Mouse (Mus musculus) liver, embryonic 16.5 days (tissue): ENCODE results near the gene Cdh3. TPM values are rescaled to one million over a fixed set of nuclear protein-coding genes. Genes with fewer than 3 reads are reported as not detected.
A peak's percentile ranks its signal among the peaks of the same experiment; 100 is the strongest.
"Not testable (repeated sequence)": the region's sequence is repeated elsewhere in the genome, so short reads cannot be mapped to it uniquely, and the experiment has no call there.

Source experiments
- ATAC-seq: fragments of 200-750 bp; cut with Nextera tagmentation; 2 replicates; pipeline ENCODE4 v1.8.0; 2017; ENCODE audit warnings: low read depth, mild to moderate bottlenecking, moderate number of reproducible peaks, moderate library complexity
- H3K27ac ChIP-seq: fragments of 300-500 bp; sonication (generic); 2 replicates; pipeline ENCODE4 v1.5.1; 2014; ENCODE audit warnings: mild to moderate bottlenecking, low read length
- H3K27me3 ChIP-seq: fragments of 300-500 bp; sonication (generic); 2 replicates; pipeline ENCODE4 v1.6.1; 2014; ENCODE audit warnings: low read depth, low read length, mixed read lengths; ENCODE audit not compliant: control insufficient read depth, insufficient read depth
- H3K36me3 ChIP-seq: fragments of 300-500 bp; sonication (generic); 2 replicates; pipeline ENCODE4 v1.6.1; 2014; ENCODE audit warnings: mild to moderate bottlenecking; ENCODE audit not compliant: control insufficient read depth, insufficient read depth
- H3K4me1 ChIP-seq: fragments of 300-500 bp; sonication (generic); 2 replicates; pipeline ENCODE4 v1.6.1; 2014; ENCODE audit warnings: low read depth, low read length, mixed read lengths; ENCODE audit not compliant: control insufficient read depth
- H3K4me2 ChIP-seq: fragments of 300-500 bp; sonication (generic); 2 replicates; pipeline ENCODE4 v1.6.1; 2014; ENCODE audit warnings: low read depth, low read length, mixed read lengths
- H3K4me3 ChIP-seq: fragments of 300-500 bp; sonication (generic); 2 replicates; pipeline ENCODE4 v1.5.1; 2014; ENCODE audit warnings: low read depth, mild to moderate bottlenecking, low read length
- H3K9ac ChIP-seq: fragments of 300-500 bp; sonication (generic); 2 replicates; pipeline ENCODE4 v1.6.1; 2014; ENCODE audit warnings: low read depth, low read length
- H3K9me3 ChIP-seq: fragments of 300-500 bp; sonication (generic); replicated peaks from 2 replicates; pipeline ENCODE4 v1.6.1; 2016; ENCODE audit warnings: low read length; ENCODE audit not compliant: control insufficient read depth
- WGBS: fragments of 180-500 bp; shearing (Covaris S2); extraction: QIAGEN DNeasy Blood & Tissue Kit; methylation state at CpG from one replicate; pipeline ENCODE4 v1.1.7; 2014; ENCODE audit not compliant: insufficient replicate concordance; 5-methylcytosine and 5-hydroxymethylcytosine counted together
- polyA plus RNA-seq: library from polyadenylated mRNA; unstranded; fragments of >200 nt; fragmentation: Nextera tagmentation; extraction: Ambion mirVana; gene quantifications from 2 replicates; pipeline ENCODE4 v1.2.1, GENCODE M21; 2015

The Cdh3 gene
- polyA plus RNA-seq, 1 experiment from 2014 or later, result 1.4 TPM

DNA sequence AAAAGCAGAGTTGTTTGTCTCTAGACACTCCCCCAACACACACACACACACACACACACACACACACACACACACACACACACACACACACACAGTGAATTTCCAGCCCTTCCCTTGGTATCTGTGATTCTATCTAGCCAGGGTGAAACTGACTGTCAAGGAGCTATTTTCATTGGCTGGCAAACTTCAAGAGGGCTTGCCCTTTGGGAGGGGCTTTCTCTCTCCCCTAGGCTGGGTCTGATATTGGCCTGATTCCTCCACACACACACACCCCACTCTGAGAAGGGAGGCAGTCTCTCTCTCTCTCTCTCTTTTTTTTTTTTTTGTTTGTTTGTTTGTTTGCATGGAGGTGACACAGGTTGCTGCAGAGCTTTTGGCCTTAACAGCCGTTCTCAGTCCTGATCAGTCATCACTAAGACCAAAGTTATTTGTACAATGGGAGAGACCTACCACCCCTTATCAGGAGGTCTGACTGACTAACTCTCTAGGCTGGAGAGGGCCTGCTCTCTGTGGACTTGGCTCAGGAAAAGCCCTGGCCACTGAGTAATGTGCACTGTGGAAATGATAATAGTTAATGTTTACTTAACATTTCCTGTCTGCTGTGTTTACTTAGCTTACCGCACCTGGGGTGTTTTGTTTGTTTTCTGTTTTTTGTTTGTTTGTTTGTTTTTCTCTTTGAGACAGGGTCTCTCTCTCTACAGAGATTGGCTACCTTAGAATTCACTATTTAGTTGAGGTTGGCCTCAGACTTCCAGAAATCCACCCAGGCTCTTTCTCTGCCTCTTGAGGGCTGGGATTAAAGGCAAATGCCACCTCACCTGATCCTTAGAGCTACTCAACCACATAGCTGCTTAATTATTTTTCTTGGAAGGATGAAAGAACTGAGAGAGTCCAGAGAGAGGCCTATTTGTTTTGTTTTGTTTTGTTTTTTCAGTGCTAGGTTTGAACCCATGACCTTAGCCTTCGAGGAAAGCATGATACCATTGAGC lies 78.0 kb downstream of the Cdh3 start:
- H3K4me3 ChIP-seq, result no peak overlapping the region
- no peak overlapping the region for H3K4me2 ChIP-seq
- no peak overlapping the region for H3K9ac ChIP-seq
- no peaks in the 10 kb centered on the region for H3K4me1 ChIP-seq
- 45% methylated on average over 3 of the region's 3 CpGs for whole genome bisulfite sequencing
- H3K36me3 ChIP-seq, result no peaks in the 10 kb centered on the region
- no peaks in the 10 kb centered on the region for H3K9me3 ChIP-seq
- no peaks in the 10 kb centered on the region for H3K27me3 ChIP-seq
- peak overlapping the region; percentile 49; the same call in 1 of the 2 replicates for H3K27ac ChIP-seq
- peak; percentile 80 for ATAC-seq

GRCm38 (mm10) chr8:106592458-106592857 lies 81.8 kb downstream of the Cdh3 start:
- Histone ChIP-seq H3K4me1 (no peaks in the 10 kb centered on the region; the same call in 1 of the 2 replicates), H3K36me3 (no peaks in the 10 kb centered on the region), H3K9me3 (no peaks in the 10 kb centered on the region), H3K9ac (no peak overlapping the region), H3K27ac (no peak overlapping the region), H3K4me3 (no peak overlapping the region), H3K27me3 (no peaks in the 10 kb centered on the region), H3K4me2 (no peak overlapping the region)
- 24% methylated on average over 3 of the region's 3 CpGs for WGBS
- no peak for ATAC-seq

GRCm38 (mm10) chr8:106595623-106596022 lies 84.9 kb downstream of the Cdh3 start:
- H3K27ac ChIP-seq, H3K9ac ChIP-seq, H3K36me3 ChIP-seq, H3K4me3 ChIP-seq, H3K27me3 ChIP-seq, ATAC-seq, H3K9me3 ChIP-seq, H3K4me1 ChIP-seq, H3K4me2 ChIP-seq: not testable (repeated sequence)
- WGBS, result 72% methylated on average over 3 of the region's 3 CpGs

DNA sequence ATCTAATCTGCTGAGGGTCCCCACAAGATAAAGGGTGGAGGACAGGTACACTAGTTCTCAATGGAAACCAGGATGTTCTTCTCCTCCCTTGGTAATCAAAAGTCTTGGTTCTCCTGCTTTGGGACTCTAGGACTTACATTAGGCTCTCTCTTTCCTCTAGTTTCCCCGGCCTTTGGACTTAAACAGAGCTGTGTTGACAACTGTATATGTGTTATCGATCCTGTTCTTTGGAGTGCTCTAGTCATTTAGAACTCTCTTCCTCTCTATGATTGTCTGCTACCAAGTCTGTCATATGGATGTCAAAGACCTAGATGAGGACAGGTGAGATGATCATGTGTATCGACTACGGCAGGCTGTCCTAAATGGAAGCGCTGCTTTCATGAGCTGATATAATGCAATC lies 86.4 kb downstream of the Cdh3 start:
- H3K9ac ChIP-seq, result no peak overlapping the region
- ATAC-seq, result peak; percentile 65; the same call in 1 of the 2 replicates
- H3K4me2 ChIP-seq, result no peak overlapping the region
- WGBS, result 73% methylated on average over 5 of the region's 5 CpGs
- peak overlapping the region; percentile 2; the same call in 1 of the 2 replicates for H3K27ac ChIP-seq
- no peaks in the 10 kb centered on the region for H3K27me3 ChIP-seq
- no peak overlapping the region for H3K4me3 ChIP-seq
- H3K36me3 ChIP-seq, result no peaks in the 10 kb centered on the region
- no peaks in the 10 kb centered on the region for H3K9me3 ChIP-seq
- H3K4me1 ChIP-seq, result no peaks in the 10 kb centered on the region; the same call in 1 of the 2 replicates

DNA sequence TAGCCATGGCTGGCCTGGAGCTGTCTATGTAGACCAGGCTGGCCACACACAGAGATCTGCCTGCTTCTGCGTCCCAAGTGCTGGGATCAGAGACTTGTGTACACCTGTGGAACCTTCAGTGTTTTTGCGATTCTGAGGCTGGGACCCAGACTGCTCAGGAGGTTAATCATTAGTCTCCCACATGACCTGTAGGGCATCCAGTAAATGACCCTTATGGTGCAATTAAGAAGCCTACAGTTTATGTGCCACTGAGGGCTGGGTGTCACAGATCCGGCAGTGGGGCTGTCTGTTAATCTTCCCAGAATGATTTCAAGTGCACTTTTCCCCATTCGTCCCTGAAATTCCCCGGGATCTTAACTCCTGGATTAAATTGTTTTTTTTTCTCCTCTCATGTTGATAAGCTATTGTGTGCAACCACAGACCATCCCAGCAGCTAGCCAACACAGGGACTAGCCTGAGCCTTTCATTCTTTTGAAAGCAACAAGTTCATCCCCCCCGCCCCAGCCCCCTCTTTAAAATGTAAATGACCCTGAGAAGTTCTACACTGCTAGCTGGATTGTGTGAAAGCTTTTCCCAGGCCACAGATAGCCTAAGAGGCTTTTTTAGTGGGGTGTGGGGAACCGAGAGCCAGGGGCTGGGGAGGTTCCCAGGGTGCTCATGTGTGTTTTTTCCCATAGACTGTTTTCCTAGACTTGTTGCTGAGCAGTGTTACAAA lies 88.7 kb downstream of the Cdh3 start:
- no peak overlapping the region for H3K9ac ChIP-seq
- ATAC-seq, result peak; percentile 61
- H3K27me3 ChIP-seq, result peaks cover 22% of the 10 kb centered on the region
- H3K4me2 ChIP-seq, result no peak overlapping the region
- no peak overlapping the region for H3K4me3 ChIP-seq
- 35% methylated on average over 7 of the region's 7 CpGs for WGBS
- H3K27ac ChIP-seq, result no peak overlapping the region
- H3K36me3 ChIP-seq, result no peaks in the 10 kb centered on the region
- no peaks in the 10 kb centered on the region; the same call in 1 of the 2 replicates for H3K4me1 ChIP-seq
- H3K9me3 ChIP-seq, result no peaks in the 10 kb centered on the region

GRCm38 (mm10) chr8:106603131-106603819 lies 92.6 kb downstream of the Cdh3 start, which contains the start of gene Cdh1:
Cdh1 (plus strand) TSS chr8:106603351.
- H3K27ac ChIP-seq, result no peak within 1 kb of the TSS

DNA sequence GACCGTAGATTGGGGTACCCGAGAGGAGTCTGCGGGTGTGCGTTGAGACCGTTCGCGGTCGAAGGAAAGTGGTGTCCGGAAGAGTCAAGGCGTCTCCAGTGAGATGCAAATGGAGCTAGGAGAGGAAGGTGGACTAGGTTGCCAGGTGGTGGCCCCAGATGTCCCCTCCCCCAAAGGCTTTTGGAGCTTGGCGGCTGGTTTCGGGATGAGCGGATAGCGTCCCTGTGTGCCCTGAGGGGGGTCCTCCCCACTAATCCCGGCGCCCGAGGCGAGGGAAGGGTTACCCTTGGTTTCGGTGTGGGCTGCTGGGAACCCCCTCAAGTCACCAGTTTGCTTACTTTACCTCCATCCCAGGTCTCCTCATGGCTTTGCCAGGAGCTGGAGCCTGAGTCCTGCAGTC lies 93.2 kb downstream of the Cdh3 start:
- peak overlapping the region; percentile 53 for H3K9ac ChIP-seq
- peak overlapping the region; percentile 51 for H3K4me2 ChIP-seq
- ATAC-seq, result no peak
- peaks cover 35% of the 10 kb centered on the region for H3K27me3 ChIP-seq
- no peaks in the 10 kb centered on the region for H3K36me3 ChIP-seq
- 1% methylated on average over 19 of the region's 19 CpGs for WGBS
- no peaks in the 10 kb centered on the region; the same call in none of the 2 replicates for H3K4me1 ChIP-seq
- no peak overlapping the region for H3K27ac ChIP-seq
- H3K4me3 ChIP-seq, result peak overlapping the region; percentile 64
- no peaks in the 10 kb centered on the region for H3K9me3 ChIP-seq

More at GRCm38 (mm10) chr8:106603131-106603819, 92.6 kb downstream of the Cdh3 start, which contains the start of gene Cdh1:
- Histone ChIP-seq H3K27me3 (peaks cover 35% of the 10 kb centered on the region), H3K4me3 (peak within 1 kb of the TSS; percentile 64), H3K9me3 (no peaks in the 10 kb centered on the region), H3K9ac (peak within 1 kb of the TSS; percentile 53), H3K4me2 (peak within 1 kb of the TSS; percentile 51), H3K36me3 (no peaks in the 10 kb centered on the region), H3K4me1 (no peaks in the 10 kb centered on the region; the same call in none of the 2 replicates)
- peak; percentile 68 for ATAC-seq
- under 1% methylated on average over 53 of the region's 53 CpGs for WGBS

- Histone ChIP-seq H3K27ac (peak overlapping the region; percentile 63), H3K9ac (no peak overlapping the region), H3K9me3 (no peaks in the 10 kb centered on the region), H3K36me3 (no peaks in the 10 kb centered on the region), H3K4me3 (no peak overlapping the region), H3K4me1 (no peaks in the 10 kb centered on the region; the same call in none of the 2 replicates), H3K27me3 (peaks cover 35% of the 10 kb centered on the region), H3K4me2 (no peak overlapping the region)
- 42% methylated on average over 7 of the region's 7 CpGs for WGBS
- peak; percentile 61 for ATAC-seq
Measured at GRCm38 (mm10) chr8:106605657-106606056, 95.0 kb downstream of the Cdh3 start.
